ENCODE assay signal across 9 mouse cellular contexts in the genomic region with DNA sequence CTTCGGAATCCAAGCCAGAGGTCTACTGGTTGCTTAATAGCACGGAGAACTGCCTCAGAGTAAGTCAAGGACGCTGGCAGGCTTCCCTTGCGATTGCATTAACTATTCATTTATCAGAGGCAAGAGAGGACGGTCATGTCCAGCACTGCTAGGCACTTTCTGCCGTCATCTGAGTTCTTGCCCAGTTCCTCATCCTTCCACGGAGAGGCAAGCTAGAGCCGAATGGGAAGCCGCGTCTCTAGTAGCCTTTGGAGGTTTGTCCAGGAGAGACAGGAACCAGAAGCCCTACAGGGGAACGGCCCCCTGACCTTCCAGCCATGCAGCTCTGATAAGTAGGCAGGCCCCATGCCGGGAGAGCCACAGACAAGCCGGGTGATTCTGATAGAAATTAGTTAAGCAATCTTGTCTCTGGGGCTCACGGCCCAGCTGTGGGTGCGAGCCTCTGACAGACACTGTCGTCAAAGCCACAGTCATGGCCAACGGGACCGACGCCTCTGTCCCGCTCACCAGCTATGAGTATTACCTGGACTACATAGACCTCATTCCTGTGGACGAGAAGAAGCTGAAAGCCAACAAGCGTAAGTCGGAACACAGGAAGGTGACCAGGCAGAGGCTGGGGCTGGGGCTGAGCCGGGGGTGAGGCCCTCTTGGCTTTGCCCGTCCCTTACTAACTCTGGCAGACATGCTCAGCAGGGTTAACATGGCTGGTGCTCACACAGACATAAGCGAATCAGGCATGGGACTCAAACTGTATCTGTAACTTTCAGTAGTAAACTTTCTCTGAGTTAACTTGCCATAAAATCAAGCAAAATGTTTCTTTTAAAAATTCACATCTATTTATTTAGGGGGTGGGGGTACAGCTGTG. TPM values are rescaled to one million over a fixed set of nuclear protein-coding genes. Genes with fewer than 3 reads are reported as not detected.
DNase-seq lines count a peak whose midpoint lies in the region; ATAC-seq lines count a peak whose summit lies in the region.
"Had no signal": no experiment of that assay in that cellular context is flagged by ENCODE, and none has a peak within 500 bp of the region (broad histone marks: within the 10 kb centered on the region; RNA-seq: fewer than 3 reads in every experiment).

TSS of gene Mrap (plus strand) at position 116 of the 865 bp plus-strand sequence.

- peak within 1 kb of the TSS; percentile 81 for H3K27ac ChIP-seq in heart, embryonic 16.5 days (ENCODE audit: low read length)
- no peak within 1 kb of the TSS for H3K27ac ChIP-seq in lung, embryonic 16.5 days (ENCODE audit: low read length)

- H3K9me3 ChIP-seq in heart, embryonic 16.5 days (replicated peaks; ENCODE audit: control insufficient read depth, low read length) = no peaks in the 10 kb centered on the region
- H3K9me3 ChIP-seq in lung, embryonic 16.5 days (ENCODE audit: control insufficient read depth, low read length) = no peaks in the 10 kb centered on the region

- peaks cover 13% of the 10 kb centered on the region; the same call in 1 of the 2 replicates for H3K4me1 ChIP-seq in heart, embryonic 16.5 days (ENCODE audit: control insufficient read depth, insufficient read depth, low read length)
- H3K4me1 ChIP-seq in lung, embryonic 16.5 days (replicated peaks; ENCODE audit: control insufficient read depth, insufficient read depth, low read length) = no peaks in the 10 kb centered on the region

- peak within 1 kb of the TSS; percentile 63 for H3K4me2 ChIP-seq in heart, embryonic 16.5 days (ENCODE audit: low read depth, low read length)
- H3K4me2 ChIP-seq in lung, embryonic 16.5 days (ENCODE audit: low read depth, low read length) = no peak within 1 kb of the TSS

- peak within 1 kb of the TSS; percentile 55 for H3K4me3 ChIP-seq in heart, embryonic 16.5 days (ENCODE audit: low read length)
- no peak within 1 kb of the TSS for H3K4me3 ChIP-seq in lung, embryonic 16.5 days (ENCODE audit: low read length)
- H3K4me3 ChIP-seq: myocyte had no signal

- peak within 1 kb of the TSS; percentile 77 for H3K9ac ChIP-seq in heart, embryonic 16.5 days (ENCODE audit: low read length)
- H3K9ac ChIP-seq in lung, embryonic 16.5 days (ENCODE audit: low read length) = peak within 1 kb of the TSS; percentile 6; the same call in 1 of the 2 replicates

- 38% methylated on average over 26 of the region's 26 CpGs for WGBS in heart, embryonic 16.5 days
- 63% methylated on average over 26 of the region's 26 CpGs for WGBS in lung, embryonic 16.5 days

- H3K36me3 ChIP-seq in heart, embryonic 16.5 days (ENCODE audit: control insufficient read depth, insufficient read depth) = no peaks in the 10 kb centered on the region
- H3K36me3 ChIP-seq in lung, embryonic 16.5 days (ENCODE audit: control insufficient read depth, insufficient read depth, low read length) = no peaks in the 10 kb centered on the region

- ATAC-seq in heart, embryonic 16.5 days (replicated peaks; ENCODE audit: extremely low read depth, insufficient read depth, low FRiP score) = peak; percentile 85
- ATAC-seq in lung, embryonic 16.5 days (ENCODE audit: low read depth) = peak; percentile 83
- no peak for ATAC-seq in granulocyte monocyte progenitor cell, adult 5-6 weeks (replicated peaks; ENCODE audit: poor library complexity, severe bottlenecking)
- no peak for ATAC-seq in monocyte, adult 5-6 weeks (replicated peaks; ENCODE audit: insufficient number of reproducible peaks, low FRiP score, low TSS enrichment, poor library complexity, severe bottlenecking)

- DNase-seq in embryo, embryonic 10 days (ENCODE audit: low spot score) = peak; percentile 45
- DNase-seq in embryo, embryonic 10.5 days (ENCODE audit: low spot score) = no peak
- DNase-seq in adrenal gland, adult 8-10 months = peak; percentile 96
- no peak for DNase-seq in gastrocnemius, adult 18-20 months (ENCODE audit: low spot score)

- no peaks in the 10 kb centered on the region for H3K27me3 ChIP-seq in heart, embryonic 16.5 days (ENCODE audit: control insufficient read depth, insufficient read depth, low read length)
- H3K27me3 ChIP-seq in lung, embryonic 16.5 days (ENCODE audit: control insufficient read depth, insufficient read depth, low read depth, low read length) = no peaks in the 10 kb centered on the region

RNA-seq across cellular contexts. Expression of gene Mrap, which starts in this region (rescaled TPM):
- total RNA-seq in adrenal gland, adult 8-10 months (2022) = 100 to 1,000 TPM; 200 to 615 (median 376) TPM
- polyA plus RNA-seq in heart, embryonic 16.5 days (2015; fragmentation: Nextera tagmentation; extraction: Ambion mirVana) = 36.1 and 41.4 TPM in 2 replicates
- polyA plus RNA-seq in lung, embryonic 16.5 days (2015; fragmentation: Nextera tagmentation; extraction: Ambion mirVana) = 4.6 and 5.1 TPM in 2 replicates
- total RNA-seq in gastrocnemius, adult 18-20 months (2021) = 1 to 10 TPM; 1.0 to 1.7 TPM
- total RNA-seq in granulocyte monocyte progenitor cell, adult 5-6 weeks (2014; fragmentation: Nextera tagmentation) = not detected in 2 replicates
- 0.62 TPM in 1 of 2 replicates, not detected in the other for total RNA-seq in granulocyte monocyte progenitor cell, adult 5-6 weeks (2017)
- total RNA-seq in monocyte, adult 5-6 weeks (2017) = 2.4 TPM in 1 of 3 replicates, not detected in the others
- polyA plus RNA-seq: myocyte had no signal

Comparison
In these comparisons a context has a peak if more than half of its experiments do, and no peak if none do; other contexts are left out.
1. RNA of gene Mrap (total RNA-seq): 200 to 615 TPM in adrenal gland, adult 8-10 months; 1.0 to 1.7 TPM in gastrocnemius, adult 18-20 months, 0.62 TPM in granulocyte monocyte progenitor cell, adult 5-6 weeks and 2.4 TPM in monocyte, adult 5-6 weeks; every median in the first group is over 10 times any median in the second.
2. DNase-seq: peak in embryo, embryonic 10 days (single experiment) and adrenal gland, adult 8-10 months (single experiment); none in embryo, embryonic 10.5 days (single experiment) and gastrocnemius, adult 18-20 months (single experiment).
3. ATAC-seq: peak in heart, embryonic 16.5 days (single experiment) and lung, embryonic 16.5 days (single experiment); none in granulocyte monocyte progenitor cell, adult 5-6 weeks (single experiment) and monocyte, adult 5-6 weeks (single experiment).